Mouse (Mus musculus) central nervous system, embryonic 14 days (tissue): ENCODE data around the gene Uty. TPM values are rescaled to one million over a fixed set of nuclear protein-coding genes. Genes with fewer than 3 reads are reported as not detected.

Source experiments
- polyA plus RNA-seq: library from polyadenylated mRNA; depleted of rRNA; stranded (reverse); fragments of >200 nt; gene quantifications from 2 replicates; pipeline ENCODE4 v1.2.3, GENCODE M21; 2012; rRNA removed

Gene Uty
- 6.0 and 13.6 TPM in 2 replicates for polyA plus RNA-seq

GRCm38 (mm10) chrY:1245426-1245863, at the start of gene Uty:
TSS of gene Uty (minus strand) at chrY:1245759.

GRCm38 (mm10) chrY:1286171-1286795, 40.7 kb upstream of the Uty start, which contains the start of gene Ddx3y:
TSS of gene Ddx3y (minus strand) at chrY:1286629.

Other genes starting within 250 kb of the Uty start
- 27.8 and 78.1 TPM in 2 replicates for gene Eif2s3y, start 235.2 kb downstream of the Uty start, polyA plus RNA-seq
- gene Ddx3y, start 40.9 kb upstream of the Uty start, polyA plus RNA-seq = 8.7 and 18.1 TPM in 2 replicates
- not detected in 2 replicates for gene Usp9y, start 214.0 kb upstream of the Uty start, polyA plus RNA-seq